Mouse (Mus musculus) limb, embryonic 13.5 days (tissue): ENCODE results near the gene D8Ertd738e. TPM values are rescaled to one million over a fixed set of nuclear protein-coding genes. Genes with fewer than 3 reads are reported as not detected.
"Not testable (repeated sequence)": the region's sequence is repeated elsewhere in the genome, so short reads cannot be mapped to it uniquely, and the experiment has no call there.

Source experiments
- ATAC-seq: fragments of 200-750 bp; cut with Nextera tagmentation; 2 replicates; pipeline ENCODE4 v1.8.0; 2017; ENCODE audit warnings: low read depth, moderate number of reproducible peaks, moderate TSS enrichment; ENCODE audit not compliant: low FRiP score
- H3K27ac ChIP-seq: fragments of 300-500 bp; sonication (generic); 2 replicates; pipeline ENCODE4 v1.5.1; 2015; ENCODE audit warnings: inconsistent platforms, mild to moderate bottlenecking, moderate library complexity
- H3K27me3 ChIP-seq: fragments of 300-500 bp; sonication (generic); 2 replicates; pipeline ENCODE4 v1.6.1; 2015; ENCODE audit warnings: mild to moderate bottlenecking, inconsistent platforms
- H3K36me3 ChIP-seq: fragments of 300-500 bp; sonication (generic); 2 replicates; pipeline ENCODE4 v1.6.1; 2015; ENCODE audit warnings: inconsistent platforms, mild to moderate bottlenecking, moderate library complexity
- H3K4me1 ChIP-seq: fragments of 300-500 bp; sonication (generic); 2 replicates; pipeline ENCODE4 v1.6.1; 2015; ENCODE audit warnings: inconsistent platforms
- H3K4me2 ChIP-seq: fragments of 300-500 bp; sonication (generic); replicated peaks from 2 replicates; pipeline ENCODE4 v1.6.1; 2015; ENCODE audit warnings: inconsistent platforms, mild to moderate bottlenecking, moderate library complexity
- H3K4me3 ChIP-seq: fragments of 300-500 bp; sonication (generic); 2 replicates; pipeline ENCODE4 v1.5.1; 2015; ENCODE audit warnings: moderate library complexity, mild to moderate bottlenecking, inconsistent platforms
- H3K9ac ChIP-seq: fragments of 300-500 bp; sonication (generic); 2 replicates; pipeline ENCODE4 v1.6.1; 2015; ENCODE audit warnings: mild to moderate bottlenecking, inconsistent platforms
- H3K9me3 ChIP-seq: fragments of 300-500 bp; sonication (generic); 2 replicates; pipeline ENCODE4 v1.6.1; 2016; ENCODE audit warnings: inconsistent platforms
- WGBS: fragments of 180-500 bp; shearing (Covaris S2); methylation state at CpG from one replicate; pipeline ENCODE4 v1.1.7; 2015; 5-methylcytosine and 5-hydroxymethylcytosine counted together
- polyA plus RNA-seq: library from polyadenylated mRNA; unstranded; fragments of >200 nt; fragmentation: Nextera tagmentation; extraction: Ambion mirVana; gene quantifications from 2 replicates; pipeline ENCODE4 v1.2.1, GENCODE M21; 2015

Gene D8Ertd738e
- 325 and 338 TPM in 2 replicates for polyA plus RNA-seq

GRCm38 (mm10) chr8:84249257-84250170 is at the start of gene D8Ertd738e:
TSS of gene D8Ertd738e (minus strand) at chr8:84249719.
- peak within 1 kb of the TSS; percentile 90 for H3K4me3 ChIP-seq
- H3K4me1 ChIP-seq = peaks cover 9% of the 10 kb centered on the region
- H3K4me2 ChIP-seq = peak within 1 kb of the TSS; percentile 82
- 3% methylated on average over 52 of the region's 52 CpGs for WGBS
- no peaks in the 10 kb centered on the region for H3K27me3 ChIP-seq
- H3K27ac ChIP-seq = peak within 1 kb of the TSS; percentile 81
- peak within 1 kb of the TSS; percentile 89 for H3K9ac ChIP-seq
- H3K36me3 ChIP-seq = peaks cover 75% of the 10 kb centered on the region
- ATAC-seq = peak; percentile 94
- H3K9me3 ChIP-seq = no peaks in the 10 kb centered on the region

GRCm38 (mm10) chr8:84297029-84297785 is 47.7 kb upstream of the D8Ertd738e start:
- no peak overlapping the region for H3K4me2 ChIP-seq
- H3K27me3 ChIP-seq = no peaks in the 10 kb centered on the region
- peaks cover 4% of the 10 kb centered on the region; the same call in 1 of the 2 replicates for H3K9me3 ChIP-seq
- no peak overlapping the region for H3K27ac ChIP-seq
- H3K9ac ChIP-seq = no peak overlapping the region
- ATAC-seq = no peak
- no peaks in the 10 kb centered on the region for H3K4me1 ChIP-seq
- no peak overlapping the region for H3K4me3 ChIP-seq
- no peaks in the 10 kb centered on the region for H3K36me3 ChIP-seq
- WGBS = 75% methylated on average over 5 of the region's 5 CpGs

GRCm38 (mm10) chr8:84291688-84292087 is 42.2 kb upstream of the D8Ertd738e start:
- H3K9me3 ChIP-seq = no peaks in the 10 kb centered on the region
- no peaks in the 10 kb centered on the region for H3K27me3 ChIP-seq
- 26% methylated on average over 8 of the region's 8 CpGs for WGBS
- no peak overlapping the region for H3K27ac ChIP-seq
- no peaks in the 10 kb centered on the region for H3K36me3 ChIP-seq
- H3K9ac ChIP-seq = no peak overlapping the region
- no peak overlapping the region for H3K4me2 ChIP-seq
- H3K4me3 ChIP-seq = no peak overlapping the region
- no peaks in the 10 kb centered on the region for H3K4me1 ChIP-seq
- ATAC-seq = no peak

- 0 out of 2 replicates have a peak overlapping the region, but pooled peaks have one; percentile 4 for H3K9ac ChIP-seq
- no peak overlapping the region for H3K27ac ChIP-seq
- H3K36me3 ChIP-seq = no peaks in the 10 kb centered on the region
- WGBS = 72% methylated on average over 5 of the region's 5 CpGs
- no peaks in the 10 kb centered on the region for H3K4me1 ChIP-seq
- H3K9me3 ChIP-seq = no peaks in the 10 kb centered on the region
- ATAC-seq = no peak
- H3K27me3 ChIP-seq = no peaks in the 10 kb centered on the region
- no peak overlapping the region for H3K4me3 ChIP-seq
- H3K4me2 ChIP-seq = no peak overlapping the region
Observed at GRCm38 (mm10) chr8:84291086-84291485, 41.6 kb upstream of the D8Ertd738e start.

GRCm38 (mm10) chr8:84288892-84289291 is 39.4 kb upstream of the D8Ertd738e start:
- Histone ChIP-seq H3K4me3 (no peak overlapping the region), H3K4me1 (peaks cover 14% of the 10 kb centered on the region), H3K27me3 (no peaks in the 10 kb centered on the region), H3K9me3 (no peaks in the 10 kb centered on the region), H3K27ac (no peak overlapping the region), H3K4me2 (no peak overlapping the region), H3K36me3 (no peaks in the 10 kb centered on the region), H3K9ac (no peak overlapping the region)
- 64% methylated on average over 2 of the region's 2 CpGs for WGBS
- ATAC-seq = no peak

- H3K4me1 ChIP-seq = peaks cover 21% of the 10 kb centered on the region
- not testable (repeated sequence) for H3K9ac ChIP-seq, H3K36me3 ChIP-seq, H3K4me3 ChIP-seq, H3K9me3 ChIP-seq, ATAC-seq, H3K27ac ChIP-seq, H3K27me3 ChIP-seq, H3K4me2 ChIP-seq
- 53% methylated on average over 5 of the region's 5 CpGs for WGBS
Observed at GRCm38 (mm10) chr8:84285665-84286064, 36.1 kb upstream of the D8Ertd738e start.

GRCm38 (mm10) chr8:84284608-84285063 is 35.1 kb upstream of the D8Ertd738e start:
- Histone ChIP-seq H3K9ac (peak overlapping the region; percentile 43), H3K4me2 (peak overlapping the region; percentile 54), H3K4me3 (peak overlapping the region; percentile 31), H3K27ac (peak overlapping the region; percentile 72), H3K9me3 (no peaks in the 10 kb centered on the region), H3K4me1 (peaks cover 21% of the 10 kb centered on the region), H3K36me3 (no peaks in the 10 kb centered on the region), H3K27me3 (no peaks in the 10 kb centered on the region)
- WGBS = 10% methylated on average over 9 of the region's 9 CpGs
- peak; percentile 78 for ATAC-seq

GRCm38 (mm10) chr8:84280777-84281176 is 31.3 kb upstream of the D8Ertd738e start:
- no peak for ATAC-seq
- Histone ChIP-seq H3K27ac (no peak overlapping the region), H3K36me3 (no peaks in the 10 kb centered on the region), H3K4me2 (no peak overlapping the region), H3K4me1 (peaks cover 21% of the 10 kb centered on the region), H3K27me3 (no peaks in the 10 kb centered on the region), H3K9me3 (no peaks in the 10 kb centered on the region), H3K9ac (no peak overlapping the region), H3K4me3 (no peak overlapping the region)
- 78% methylated on average over 10 of the region's 10 CpGs for WGBS

GRCm38 (mm10) chr8:84276447-84276846 is 26.9 kb upstream of the D8Ertd738e start:
- Histone ChIP-seq H3K4me3 (no peak overlapping the region), H3K36me3 (no peaks in the 10 kb centered on the region), H3K4me2 (no peak overlapping the region), H3K4me1 (no peaks in the 10 kb centered on the region), H3K9ac (no peak overlapping the region), H3K9me3 (no peaks in the 10 kb centered on the region), H3K27ac (no peak overlapping the region), H3K27me3 (no peaks in the 10 kb centered on the region)
- 63% methylated on average over 1 of the region's 1 CpGs for WGBS
- ATAC-seq = no peak

- H3K9ac ChIP-seq = no peak overlapping the region
- H3K27me3 ChIP-seq = no peaks in the 10 kb centered on the region
- no peak overlapping the region for H3K27ac ChIP-seq
- H3K9me3 ChIP-seq = no peaks in the 10 kb centered on the region
- H3K36me3 ChIP-seq = no peaks in the 10 kb centered on the region
- no peak overlapping the region for H3K4me3 ChIP-seq
- peaks cover 8% of the 10 kb centered on the region for H3K4me1 ChIP-seq
- WGBS = 77% methylated on average over 3 of the region's 3 CpGs
- ATAC-seq = no peak
- H3K4me2 ChIP-seq = no peak overlapping the region
Observed at GRCm38 (mm10) chr8:84273968-84274367, 24.4 kb upstream of the D8Ertd738e start.

- H3K36me3 ChIP-seq = 0 out of 2 replicates have a peak, but pooled peaks cover 4% of the 10 kb centered on the region
- no peaks in the 10 kb centered on the region for H3K27me3 ChIP-seq
- no peak overlapping the region for H3K4me3 ChIP-seq
- H3K27ac ChIP-seq = no peak overlapping the region
- H3K4me2 ChIP-seq = no peak overlapping the region
- 86% methylated on average over 4 of the region's 4 CpGs for WGBS
- ATAC-seq = no peak
- H3K9ac ChIP-seq = no peak overlapping the region
- peaks cover 8% of the 10 kb centered on the region for H3K4me1 ChIP-seq
- no peaks in the 10 kb centered on the region for H3K9me3 ChIP-seq
Observed at GRCm38 (mm10) chr8:84272302-84272701, 22.8 kb upstream of the D8Ertd738e start.
